Mouse (Mus musculus): ENCODE data around the gene Unc13d.

DNA sequence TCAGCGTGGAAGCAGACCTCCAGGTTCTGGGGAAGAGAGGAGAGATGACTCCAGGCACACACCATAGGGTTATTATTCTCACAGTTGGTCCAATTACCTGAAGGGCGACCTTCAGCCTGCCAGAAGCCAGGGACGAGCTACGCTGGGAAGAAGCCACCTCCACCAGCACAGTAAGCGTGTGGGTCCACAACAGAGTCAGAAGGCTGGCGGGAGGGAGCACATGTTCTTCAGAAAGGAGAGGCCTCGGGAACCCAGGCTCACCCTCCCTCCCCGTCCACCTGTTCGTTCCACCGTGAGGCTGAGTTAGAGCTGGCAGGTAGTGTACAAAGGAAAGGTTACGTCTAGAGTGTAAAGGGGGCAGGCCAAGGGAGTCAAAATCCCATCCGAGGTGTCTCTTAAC lies 12.4 kb downstream of the Unc13d start:
- no peak for TF ChIP-seq EP300 (IDR thresholded peaks at IDR 0.05)
- TF ChIP-seq CTCF (IDR thresholded peaks at IDR 0.05) = no peak
